Mouse (Mus musculus) cerebellum, adult 9-10 months (tissue): ENCODE data around the gene BC067074.
"Not testable (repeated sequence)": the region's sequence is repeated elsewhere in the genome, so short reads cannot be mapped to it uniquely, and the experiment has no call there.

Experiments
- DNase-seq: peaks from one replicate; pipeline ENCODE4 v3.0.0; 2022

The BC067074 gene

GRCm38 (mm10) chr13:113379766-113380309 is 86.9 kb downstream of the BC067074 start:
- DNase-seq = peak; percentile 34

GRCm38 (mm10) chr13:113381710-113382109 is 88.8 kb downstream of the BC067074 start:
- no peak for DNase-seq

GRCm38 (mm10) chr13:113382201-113382600 is 89.2 kb downstream of the BC067074 start:
- DNase-seq = no peak

GRCm38 (mm10) chr13:113382770-113383169 is 89.8 kb downstream of the BC067074 start:
- DNase-seq = not testable (repeated sequence)

GRCm38 (mm10) chr13:113393386-113393785 is 100.4 kb downstream of the BC067074 start:
- no peak for DNase-seq

- DNase-seq = no peak
These were observed 101.6 kb downstream of the BC067074 start for GRCm38 (mm10) chr13:113394591-113394990.

GRCm38 (mm10) chr13:113397006-113397520 is 104.1 kb downstream of the BC067074 start:
- no peak for DNase-seq

GRCm38 (mm10) chr13:113401373-113402010 is 108.5 kb downstream of the BC067074 start:
- no peak for DNase-seq

- DNase-seq = no peak
These were observed 110.7 kb downstream of the BC067074 start for GRCm38 (mm10) chr13:113403706-113404105.

- DNase-seq = no peak
These were observed 111.2 kb downstream of the BC067074 start for GRCm38 (mm10) chr13:113404172-113404571.

- DNase-seq = peak; percentile 81
These were observed 117.0 kb downstream of the BC067074 start for GRCm38 (mm10) chr13:113409941-113410340.

- no peak for DNase-seq
These were observed 122.6 kb downstream of the BC067074 start for GRCm38 (mm10) chr13:113415527-113415926.

- DNase-seq = no peak
These were observed 124.0 kb downstream of the BC067074 start for GRCm38 (mm10) chr13:113416986-113417385.

GRCm38 (mm10) chr13:113417757-113418483 is 125.0 kb downstream of the BC067074 start:
- no peak for DNase-seq

- no peak for DNase-seq
These were observed 125.7 kb downstream of the BC067074 start for GRCm38 (mm10) chr13:113418632-113419031.

- no peak for DNase-seq
These were observed 128.5 kb downstream of the BC067074 start for GRCm38 (mm10) chr13:113421472-113421871.

- no peak for DNase-seq
These were observed 130.9 kb downstream of the BC067074 start for GRCm38 (mm10) chr13:113423825-113424224.

GRCm38 (mm10) chr13:113425907-113426306 is 132.9 kb downstream of the BC067074 start:
- no peak for DNase-seq
